In genomic region chr12:71274519-71275237, GRCm38 (mm10) we compare ENCODE assay signal across 15 mouse cellular contexts. TPM values are rescaled to one million over a fixed set of nuclear protein-coding genes. Genes with fewer than 3 reads are reported as not detected.
DNase-seq lines count a peak whose midpoint lies in the region; ATAC-seq and TF ChIP-seq lines count a peak whose summit lies in the region.
"Had no signal": no experiment of that assay in that cellular context is flagged by ENCODE, and none has a peak within 500 bp of the region (broad histone marks: within the 10 kb centered on the region; RNA-seq: fewer than 3 reads in every experiment).

No protein-coding gene starts in this region.

- H3K27me3 ChIP-seq in G1E (ENCODE audit: insufficient read depth, low read length) = peaks cover 18% of the 10 kb centered on the region
- H3K27me3 ChIP-seq: embryonic facial prominence, embryonic 15.5 days; midbrain, embryonic 15.5 days had no signal

- H3K36me3 ChIP-seq in G1E (replicated peaks) = no peaks in the 10 kb centered on the region
- H3K36me3 ChIP-seq: embryonic facial prominence, embryonic 15.5 days; midbrain, embryonic 15.5 days had no signal

- TF ChIP-seq CTCF in layer of hippocampus, adult 2 months (conservative IDR thresholded peaks at IDR 0.05) = peak; percentile 53
- TF ChIP-seq CTCF in G1E (IDR thresholded peaks at IDR 0.05; ENCODE audit: low read depth, low read length) = peak; percentile 67

- no peak overlapping the region for H3K4me3 ChIP-seq in layer of hippocampus, adult 2 months
- H3K4me3 ChIP-seq in G1E (ENCODE audit: low read depth, low read length) = no peak overlapping the region
- H3K4me3 ChIP-seq: embryonic facial prominence, embryonic 15.5 days; midbrain, embryonic 15.5 days had no signal

- H3K4me1 ChIP-seq in G1E (ENCODE audit: insufficient read depth, low read depth, low read length) = no peaks in the 10 kb centered on the region

- peaks cover 3% of the 10 kb centered on the region for H3K9me3 ChIP-seq in G1E (replicated peaks)
- H3K9me3 ChIP-seq: embryonic facial prominence, embryonic 15.5 days; midbrain, embryonic 15.5 days had no signal

- no peak overlapping the region for H3K27ac ChIP-seq in layer of hippocampus, adult 2 months
- H3K27ac ChIP-seq: embryonic facial prominence, embryonic 15.5 days; midbrain, embryonic 15.5 days had no signal

- peak; percentile 30 for DNase-seq in adrenal gland, postnatal 10 days
- DNase-seq in adrenal gland, adult (ENCODE audit: inconsistent age in 2 of 2, low spot score in 1 of 2) = no peak
- no peak for DNase-seq in layer of hippocampus, adult 2 months (ENCODE audit: low spot score in 2 of 2)
- DNase-seq in layer of hippocampus, postnatal 14 days (ENCODE audit: low spot score in 2 of 2) = no peak
- DNase-seq in G1E (ENCODE audit: low spot score) = no peak
- no peak for DNase-seq in adipocyte (ENCODE audit: low spot score)
- DNase-seq: B cell, adult 2 months; cerebellum, adult 2 months; gastrocnemius, postnatal 10 days; lung, adult 2 months had no signal

- no peak for ATAC-seq in G1E (ENCODE audit: extremely low read depth, insufficient number of reproducible peaks, low FRiP score, poor library complexity, severe bottlenecking)
- ATAC-seq in megakaryocyte, adult 5-6 weeks (ENCODE audit: poor library complexity, severe bottlenecking) = 0 out of 2 replicates have a peak, but pooled peaks have one; percentile 40
- no peak for ATAC-seq in cerebellum, adult (ENCODE audit: insufficient number of reproducible peaks, low FRiP score, low TSS enrichment)
- ATAC-seq: midbrain, embryonic 15.5 days had no signal

RNA-seq across cellular contexts. Expression of gene Dact1, which starts 35.0 kb away (rescaled TPM):
- total RNA-seq in adrenal gland, postnatal 10 days (2021) = 10 to 100 TPM; 18.2 to 21.9 TPM
- 1 to 10 TPM; 6.4 to 7.6 TPM for total RNA-seq in layer of hippocampus, adult 2 months (2021)
- total RNA-seq in layer of hippocampus, postnatal 14 days (2021) = 10 to 100 TPM; 12.7 to 15.1 TPM
- total RNA-seq in G1E (2014; fragmentation: Nextera tagmentation) (not detected in 2 replicates), G1E (2017) (0.23 and 0.27 TPM in 2 replicates)
- 0.05 and 0.06 TPM in 2 replicates for polyA plus RNA-seq in G1E (2012)
- total RNA-seq in megakaryocyte, adult 5-6 weeks (2015) = 0.09 TPM in 1 of 2 replicates, not detected in the other
- 0.15 TPM in 1 of 2 replicates, not detected in the other for total RNA-seq in megakaryocyte, adult 5-6 weeks (2017)
- total RNA-seq: neutrophil, adult 5-6 weeks had no signal

Comparison
In these comparisons a context has a peak if more than half of its experiments do, and no peak if none do; other contexts are left out.
1. RNA of gene Dact1, which starts 35.0 kb away (total RNA-seq): 18.2 to 21.9 TPM in adrenal gland, postnatal 10 days, 12.7 to 15.1 TPM in layer of hippocampus, postnatal 14 days and 6.4 to 7.6 TPM in layer of hippocampus, adult 2 months; 0.23 to 0.27 TPM in G1E and 0.09 to 0.15 TPM in megakaryocyte, adult 5-6 weeks; every median in the first group is over 4 times any median in the second.